Mouse (Mus musculus): ENCODE data around the gene Vhl. TPM values are rescaled to one million over a fixed set of nuclear protein-coding genes. Genes with fewer than 3 reads are reported as not detected.

The Vhl gene
- 10 to 100 TPM; 44.3 to 48.5 TPM for total RNA-seq (2021)
- long read RNA-seq, transcript Vhl-201 (3 exons, 2,792 nt) = major isoform, 75 of 76 reads
- long read RNA-seq, partial matches to known transcripts = 0 of 76 reads
- long read RNA-seq, other reads (novel, unspliced or antisense) = 1 of 76 reads

DNA sequence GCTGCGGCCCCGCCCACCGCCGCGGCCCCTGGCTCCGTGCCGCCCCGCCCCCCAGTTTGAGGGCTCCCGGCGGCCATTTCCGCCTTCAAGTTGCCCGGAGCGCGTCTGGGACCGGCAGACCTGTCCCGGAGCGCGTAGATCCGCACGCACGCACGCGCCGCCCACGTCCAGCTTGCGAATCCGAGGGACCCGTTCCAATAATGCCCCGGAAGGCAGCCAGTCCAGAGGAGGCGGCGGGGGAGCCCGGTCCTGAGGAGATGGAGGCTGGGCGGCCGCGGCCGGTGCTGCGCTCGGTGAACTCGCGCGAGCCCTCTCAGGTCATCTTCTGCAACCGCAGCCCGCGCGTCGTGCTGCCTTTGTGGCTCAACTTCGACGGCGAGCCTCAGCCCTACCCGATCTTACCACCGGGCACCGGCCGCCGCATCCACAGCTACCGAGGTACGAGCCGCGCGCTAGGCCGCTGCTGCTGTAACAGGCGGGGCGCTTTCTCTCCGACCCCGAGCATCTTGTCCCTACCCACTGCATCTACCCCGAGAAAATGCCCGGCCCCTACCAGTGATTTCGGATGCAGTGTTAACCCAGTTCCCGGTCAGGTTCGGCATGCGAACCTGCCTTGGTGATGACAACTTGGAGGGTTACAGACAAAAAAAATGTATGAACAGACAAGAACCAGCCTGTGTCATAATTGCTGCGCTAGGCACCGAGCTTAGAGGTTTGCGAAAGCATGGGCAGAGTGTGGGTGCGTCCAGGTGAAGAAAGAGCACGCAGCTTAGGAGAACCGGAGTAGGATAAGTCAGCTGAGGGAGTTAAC lies at the start of gene Vhl:
Gene Vhl (plus strand): TSS at position 19 of the 811 bp plus-strand sequence.
- peak; percentile 80 to 87 for DNase-seq (ENCODE audit: low spot score in 2 of 2)

DNA sequence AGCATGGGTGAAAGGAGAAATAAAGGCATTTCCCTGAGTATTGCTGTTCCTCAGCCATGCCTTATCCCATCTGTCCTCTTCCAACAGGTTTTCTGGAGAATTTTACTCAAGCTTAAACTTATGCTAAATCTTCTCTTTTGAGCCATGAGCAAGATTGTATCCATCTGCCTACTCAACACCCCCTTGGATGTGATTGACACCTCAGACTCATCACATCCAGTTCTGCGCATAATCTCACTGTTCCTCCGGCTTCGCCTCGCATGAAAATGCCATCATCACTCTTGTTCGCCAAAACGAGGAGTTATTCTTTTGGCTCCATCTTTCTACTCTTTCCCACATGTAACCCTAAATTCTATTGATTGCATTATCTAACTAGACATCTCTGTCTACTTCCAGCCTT lies 47.7 kb upstream of the Vhl start:
- DNase-seq (ENCODE audit: low spot score in 2 of 2) = peak; percentile 44 to 75

DNA sequence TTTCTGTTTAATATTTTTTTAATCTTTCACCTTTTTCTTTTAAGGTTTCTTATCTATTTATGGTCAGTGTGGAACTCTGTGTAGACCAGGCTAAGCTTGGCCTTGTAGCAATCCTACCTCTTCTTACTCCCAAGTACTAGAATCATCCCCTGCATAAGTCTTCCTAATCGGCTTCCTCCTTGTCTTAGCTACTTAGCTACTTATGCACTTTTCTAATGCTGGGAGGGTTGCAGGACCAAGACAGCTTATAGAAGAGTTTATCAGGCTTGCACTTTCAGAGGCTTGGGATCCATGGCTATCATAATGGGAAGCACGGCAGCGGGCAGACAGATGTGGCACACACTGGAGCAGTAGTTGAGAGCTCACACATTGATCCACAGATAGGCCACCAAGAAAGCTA lies 44.5 kb upstream of the Vhl start:
- DNase-seq (ENCODE audit: low spot score in 2 of 2) = no peak

DNA sequence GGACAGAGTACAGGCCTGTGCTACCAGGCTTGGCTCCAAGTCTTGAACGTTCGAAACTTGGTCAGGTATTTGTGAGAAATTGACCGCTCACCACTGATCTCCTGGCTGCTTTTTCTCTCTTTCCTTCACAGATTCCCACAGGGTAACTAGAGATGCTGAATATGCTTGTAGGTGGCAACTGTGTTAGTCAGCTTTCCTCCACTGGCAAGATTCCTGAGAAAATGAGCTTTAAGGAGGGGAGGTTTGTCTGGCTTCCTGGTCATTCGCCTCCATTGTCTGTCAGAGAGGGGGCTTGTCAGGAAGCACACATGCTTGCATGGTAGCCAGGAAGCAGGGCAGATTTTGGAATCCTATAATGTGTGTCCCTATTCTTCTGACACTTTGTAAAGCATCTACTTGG lies 40.7 kb upstream of the Vhl start:
- DNase-seq (ENCODE audit: low spot score in 2 of 2) = no peak

DNA sequence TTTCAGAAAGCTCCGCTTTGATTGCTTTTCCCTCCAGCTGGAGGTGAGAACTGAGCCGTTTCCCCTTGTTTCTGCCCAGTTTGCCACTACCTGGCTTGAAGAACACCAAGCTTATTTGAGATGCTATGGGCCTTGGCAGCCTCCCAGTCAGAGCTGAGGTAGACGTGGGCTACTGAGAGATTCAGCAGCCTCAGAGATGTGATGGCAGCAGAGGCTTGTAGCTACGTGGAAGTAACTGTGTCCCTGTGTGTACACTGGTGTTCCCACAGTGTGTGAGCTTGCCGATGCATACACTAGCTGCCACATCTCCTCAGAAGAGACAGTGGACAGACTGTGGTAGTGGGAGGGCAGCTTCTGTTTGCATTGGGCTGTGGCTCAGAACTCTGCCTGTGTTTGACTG lies 38.7 kb upstream of the Vhl start:
- no peak for DNase-seq (ENCODE audit: low spot score in 2 of 2)

DNA sequence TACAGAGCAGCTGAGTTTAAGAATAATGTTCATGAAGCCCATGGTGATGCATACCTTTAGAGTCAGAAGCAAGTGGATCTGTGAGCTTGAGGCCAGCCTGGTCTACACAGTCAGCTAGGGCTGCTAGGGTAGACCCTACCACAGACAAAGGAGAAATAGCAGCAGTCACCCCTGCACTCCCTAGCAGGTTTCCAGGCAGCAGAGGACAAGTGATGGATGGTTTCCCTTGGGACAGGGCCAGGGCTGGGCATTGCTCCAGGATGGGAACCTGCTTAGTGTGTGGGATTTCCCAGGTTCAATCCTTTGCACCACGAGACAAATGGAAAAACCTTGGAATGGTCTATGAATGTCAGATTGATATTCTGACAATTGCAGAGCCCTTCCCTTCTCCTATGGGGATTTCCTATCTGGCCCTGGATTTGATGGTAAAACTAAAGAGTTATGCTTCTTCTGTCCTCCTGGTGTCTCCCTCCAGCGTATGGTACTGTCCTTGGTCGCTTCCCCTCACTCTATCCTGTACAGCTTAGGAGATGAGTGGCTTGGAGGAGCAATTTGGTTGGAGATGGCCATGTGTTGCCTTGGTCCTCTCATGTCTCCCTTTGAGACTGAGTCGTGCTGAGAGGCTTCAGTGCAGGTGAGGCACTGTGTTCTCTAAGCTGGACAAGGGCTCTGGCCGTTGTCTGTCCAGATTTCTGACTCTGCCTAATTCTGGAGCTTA lies 37.1 kb upstream of the Vhl start:
- DNase-seq (ENCODE audit: low spot score in 2 of 2) = no peak

DNA sequence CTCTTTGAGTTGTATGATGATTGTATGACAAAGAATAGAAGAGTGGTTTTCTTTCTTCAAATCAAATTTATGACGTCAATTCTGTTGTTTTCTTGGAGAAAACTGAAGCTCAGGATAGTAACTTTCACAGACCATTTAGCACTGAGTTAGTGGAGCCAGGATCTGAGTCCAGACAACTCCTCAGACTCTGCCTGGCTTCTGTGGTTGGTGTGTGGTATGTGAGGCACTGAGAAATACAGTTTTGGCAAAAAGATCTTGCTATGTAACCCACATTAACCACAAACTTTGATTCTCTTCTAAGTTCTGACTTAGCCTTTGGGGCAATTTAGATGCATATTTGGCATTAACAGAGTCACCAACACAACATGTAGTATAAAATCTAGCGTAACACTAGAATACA lies 31.1 kb upstream of the Vhl start:
- no peak for DNase-seq (ENCODE audit: low spot score in 2 of 2)

DNA sequence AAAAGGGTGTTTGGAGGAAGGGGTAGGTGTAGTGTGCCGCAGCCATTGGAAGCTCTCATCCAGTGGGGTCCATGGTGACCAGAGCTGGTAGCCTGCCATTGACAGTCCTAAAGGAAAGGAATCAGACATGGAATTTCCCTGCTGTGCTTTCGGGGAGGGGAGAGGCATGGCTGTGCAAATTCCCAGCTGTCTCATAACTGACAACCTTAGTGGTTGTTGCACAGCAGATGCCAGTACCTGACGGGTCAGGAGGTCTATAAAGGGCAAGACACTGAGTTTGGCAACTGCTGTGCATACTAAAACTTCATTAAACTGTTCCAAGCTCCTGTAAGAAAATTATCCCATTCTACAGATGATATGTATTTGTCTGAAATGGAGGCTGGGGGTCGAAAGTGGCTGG lies 25.8 kb upstream of the Vhl start:
- no peak for DNase-seq (ENCODE audit: low spot score in 2 of 2)

DNA sequence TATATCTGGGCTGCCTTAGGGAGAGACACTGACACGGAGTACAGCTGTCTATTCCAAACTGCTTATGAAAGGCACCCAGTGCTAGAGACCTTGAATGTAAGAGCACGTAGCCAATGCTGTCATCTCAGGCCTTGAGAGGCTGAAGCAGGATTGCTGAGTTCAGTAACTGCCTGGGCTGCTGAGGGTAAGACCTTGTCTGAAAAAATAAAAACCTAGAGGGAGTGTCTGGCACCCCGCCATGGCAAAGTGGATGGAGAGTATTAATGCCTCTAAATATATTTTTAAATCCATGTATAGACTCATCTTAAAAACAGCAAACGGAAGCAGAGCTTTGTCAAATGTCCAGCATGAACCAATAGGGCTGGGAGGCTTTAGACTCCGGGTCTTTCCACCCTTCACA lies 23.9 kb upstream of the Vhl start:
- no peak for DNase-seq (ENCODE audit: low spot score in 2 of 2)

DNA sequence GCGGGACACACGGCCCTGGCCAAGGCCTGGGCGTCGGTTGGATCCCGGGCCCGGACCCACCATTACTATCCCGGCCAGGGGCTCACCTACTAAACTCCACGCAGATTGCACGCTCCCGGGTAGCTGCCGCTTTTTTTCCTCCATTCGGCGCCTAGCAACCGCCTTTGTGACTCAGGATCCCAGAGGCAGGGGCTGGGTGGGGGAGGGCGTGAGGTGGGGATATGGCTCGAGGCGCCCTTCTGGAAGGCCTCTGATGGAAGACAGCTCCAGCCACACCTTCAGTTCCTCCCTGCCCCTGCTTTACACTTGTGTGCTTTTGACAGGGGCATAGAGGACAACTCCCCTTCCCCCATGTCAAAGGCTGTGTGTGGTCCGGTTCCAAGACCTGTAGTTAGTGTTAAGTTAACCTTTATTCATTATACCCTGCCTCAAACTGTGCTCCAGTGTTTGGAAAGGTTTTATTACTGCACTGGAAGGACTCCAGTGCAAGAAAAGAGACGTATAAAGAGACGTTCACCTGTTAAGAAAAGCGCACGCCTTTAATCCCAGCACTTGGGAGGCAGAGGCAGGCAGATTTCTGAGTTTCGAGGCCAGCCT lies 23.1 kb upstream of the Vhl start, which contains the start of gene Fancd2os:
Gene Fancd2os (minus strand): TSS at position 173 of the 597 bp plus-strand sequence.
- no peak for DNase-seq (ENCODE audit: low spot score in 2 of 2)

DNA sequence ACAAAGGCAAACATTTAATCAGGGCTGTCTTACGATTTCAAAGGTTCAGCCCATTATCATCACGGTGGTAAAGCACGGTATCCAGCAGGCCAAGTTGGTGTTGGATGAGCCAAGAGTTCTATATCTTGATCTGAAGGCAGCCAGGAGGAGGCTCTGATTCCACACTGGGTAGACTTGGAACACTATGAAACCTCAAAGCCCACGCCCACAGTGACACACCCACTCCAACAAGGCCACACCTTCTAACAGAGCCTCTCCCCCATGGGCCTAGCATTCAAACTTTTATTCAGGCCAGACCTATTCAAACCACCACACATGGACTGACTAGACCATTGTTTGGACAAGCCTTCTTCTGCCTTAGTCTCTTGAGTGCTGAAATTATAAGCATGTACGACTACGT lies 20.9 kb upstream of the Vhl start:
- no peak for DNase-seq (ENCODE audit: low spot score in 2 of 2)

DNA sequence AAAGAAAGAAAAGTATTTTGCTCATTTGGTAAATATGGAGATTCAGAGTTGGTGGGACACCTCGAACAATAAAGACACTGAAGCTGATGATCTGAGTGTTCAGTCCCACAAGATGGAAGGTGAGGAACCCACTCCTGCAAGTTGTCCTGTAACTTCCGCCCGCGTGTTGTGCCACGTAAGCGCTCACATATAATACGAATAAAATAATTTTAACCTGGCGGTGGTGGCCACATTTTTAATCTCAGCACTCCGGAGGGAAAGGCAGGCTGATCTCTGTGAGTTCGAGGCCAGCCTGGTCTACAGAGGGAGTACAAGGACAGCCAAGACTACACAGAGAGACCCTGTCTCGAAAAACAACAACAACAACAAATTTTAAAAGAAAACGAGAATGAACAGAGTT lies 19.8 kb upstream of the Vhl start:
- no peak for DNase-seq (ENCODE audit: low spot score in 2 of 2)

DNA sequence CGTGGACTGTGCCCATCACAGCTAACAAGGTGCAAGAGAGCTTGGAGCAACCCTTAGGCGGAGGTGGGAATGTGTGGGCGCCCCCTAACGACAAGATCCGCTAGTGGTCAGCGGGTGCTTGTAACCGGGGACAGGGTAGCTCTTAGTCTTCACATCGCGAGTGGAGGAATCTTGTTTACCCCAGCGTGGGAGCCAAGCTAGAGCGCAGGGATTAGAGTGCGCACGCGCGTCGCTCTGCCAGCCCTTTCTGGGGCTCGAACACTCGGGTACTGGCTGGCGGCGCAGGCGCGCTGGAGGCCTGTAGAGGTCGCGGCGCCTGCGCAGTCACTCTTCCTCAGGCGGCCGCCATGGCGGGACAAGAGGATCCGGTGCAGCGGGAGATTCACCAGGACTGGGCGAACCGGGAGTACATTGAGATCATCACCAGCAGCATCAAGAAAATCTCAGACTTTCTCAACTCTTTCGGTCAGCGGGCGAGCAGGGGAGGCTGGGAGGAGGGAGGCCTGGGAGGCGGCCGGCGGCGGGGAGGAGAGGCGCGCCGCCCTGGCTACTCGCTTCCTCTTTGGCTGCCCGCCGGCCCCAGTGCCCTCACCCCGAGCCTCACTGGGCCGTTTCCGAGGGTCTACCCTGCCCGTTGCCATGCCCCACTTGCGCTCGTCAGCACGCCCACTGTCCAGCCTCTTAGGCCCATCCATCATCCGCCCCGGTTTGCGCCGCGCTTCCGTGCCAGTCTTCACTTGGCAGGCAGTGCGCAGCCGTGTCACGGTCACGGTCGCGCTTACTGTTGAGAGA lies 19.1 kb upstream of the Vhl start, which contains the start of gene Brk1:
Gene Brk1 (plus strand): TSS at position 341 of the 792 bp plus-strand sequence.
- peak; percentile 86 to 94 for DNase-seq (ENCODE audit: low spot score in 2 of 2)

DNA sequence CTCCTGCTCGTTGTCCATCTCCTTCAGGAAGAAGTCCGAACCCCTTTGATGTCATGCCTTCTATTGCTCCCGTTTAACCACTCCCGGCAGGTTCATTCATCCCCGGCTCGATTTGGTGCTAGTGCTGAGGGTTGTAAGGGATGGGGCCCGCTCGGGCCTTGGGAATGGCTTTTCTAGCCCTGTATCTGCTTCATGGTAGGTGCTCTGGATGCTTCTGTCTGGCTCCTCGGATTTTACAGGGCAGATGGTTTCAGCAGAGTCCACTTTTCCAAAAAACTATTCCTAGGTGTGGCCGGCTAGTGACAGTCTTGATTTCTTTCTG lies 18.6 kb upstream of the Vhl start:
- peak in 1 of 2 experiments; percentile 45 for DNase-seq (ENCODE audit: low spot score in 2 of 2)

DNA sequence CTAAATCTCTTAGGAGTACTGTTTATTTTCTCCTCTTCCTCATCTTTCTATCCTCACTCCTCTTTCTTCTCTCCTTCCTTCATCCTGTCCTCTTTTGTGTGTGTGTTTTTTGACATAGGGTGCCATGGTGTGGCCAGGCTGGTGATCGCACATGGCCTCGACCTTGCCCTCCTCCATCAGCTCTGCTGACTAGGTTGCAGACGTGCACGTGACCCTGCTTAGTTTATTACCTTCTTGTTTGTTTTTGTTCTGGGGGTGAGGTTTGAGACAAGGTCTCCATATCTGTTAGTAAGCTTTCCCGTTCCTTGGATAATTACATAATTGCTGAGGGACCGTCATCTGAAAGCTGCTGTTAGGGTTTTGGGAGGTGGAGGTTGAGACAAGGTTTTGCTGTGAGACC lies 14.9 kb upstream of the Vhl start:
- DNase-seq (ENCODE audit: low spot score in 2 of 2) = no peak

DNA sequence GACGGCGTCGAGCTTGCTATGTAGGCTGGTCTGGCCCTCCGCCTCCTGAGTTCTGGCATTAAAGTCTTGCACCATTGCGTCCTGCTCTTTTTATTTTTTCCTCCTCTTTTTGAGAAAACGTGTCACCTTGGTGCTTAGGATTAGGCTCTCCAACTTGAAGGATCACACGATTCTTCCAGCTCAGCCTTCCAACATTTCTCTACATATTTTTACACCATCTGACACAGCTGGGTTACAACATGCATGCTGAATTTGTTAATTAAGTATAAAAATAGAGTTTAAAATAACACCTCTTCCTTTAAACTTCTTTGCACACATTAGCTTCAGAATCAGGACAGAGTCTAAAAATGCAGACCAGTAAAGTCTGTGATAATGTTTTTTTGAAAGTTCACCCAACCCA lies 14.5 kb upstream of the Vhl start:
- no peak for DNase-seq (ENCODE audit: low spot score in 2 of 2)

DNA sequence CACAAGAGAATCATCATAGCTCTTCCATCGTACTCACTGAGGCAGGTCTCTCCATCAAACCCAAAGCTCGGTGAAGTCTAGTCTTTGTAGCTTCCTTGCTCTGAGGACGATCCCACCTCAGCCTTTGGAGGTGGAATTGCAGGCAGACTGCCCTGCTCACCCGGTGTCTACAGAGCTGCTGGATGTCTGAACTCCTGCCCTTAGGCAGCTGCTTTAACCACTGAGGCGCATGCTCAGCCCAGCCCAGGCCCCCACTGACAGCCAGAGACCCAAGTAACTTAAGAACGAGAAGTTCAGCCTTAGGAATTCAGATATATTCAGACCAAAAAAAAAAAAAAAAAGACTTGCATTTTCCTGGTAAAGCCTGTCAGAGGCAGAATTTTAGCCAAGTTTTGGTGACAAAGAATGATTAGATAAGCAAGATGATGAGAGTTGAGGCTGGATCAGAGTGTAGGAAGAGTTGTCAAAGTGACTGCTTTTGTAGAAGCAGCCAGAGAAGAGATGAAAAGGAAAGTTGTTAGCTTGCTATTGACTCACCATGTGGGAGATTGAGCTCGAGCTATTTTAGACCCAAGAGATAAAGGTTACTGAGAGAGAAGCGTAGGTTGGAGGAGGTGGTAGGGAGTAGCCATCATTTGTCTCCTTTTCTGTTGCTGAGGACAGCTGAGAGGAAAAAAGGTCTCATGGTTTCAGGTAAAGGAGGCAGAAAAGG lies 11.3 kb upstream of the Vhl start:
- DNase-seq (ENCODE audit: low spot score in 2 of 2) = no peak

DNA sequence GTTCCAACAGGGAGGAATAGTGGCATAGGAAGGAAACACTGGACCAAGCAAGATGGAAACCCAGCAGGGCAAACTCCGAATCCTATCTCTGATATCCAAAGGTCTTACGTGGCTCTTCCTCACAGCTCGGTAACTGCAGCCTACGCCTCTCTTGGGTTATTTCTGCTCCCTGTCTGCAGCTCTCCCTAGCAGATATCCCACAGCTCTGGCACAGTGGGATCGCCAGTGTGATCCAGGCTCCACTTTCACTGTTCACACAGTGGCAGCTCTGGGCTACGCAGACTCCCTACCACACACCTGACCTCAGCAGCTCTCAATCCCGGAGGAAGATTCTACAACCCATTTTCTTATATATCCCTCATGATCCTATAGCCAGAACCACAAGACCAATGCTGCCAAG lies 9.6 kb upstream of the Vhl start:
- DNase-seq (ENCODE audit: low spot score in 2 of 2) = no peak

DNA sequence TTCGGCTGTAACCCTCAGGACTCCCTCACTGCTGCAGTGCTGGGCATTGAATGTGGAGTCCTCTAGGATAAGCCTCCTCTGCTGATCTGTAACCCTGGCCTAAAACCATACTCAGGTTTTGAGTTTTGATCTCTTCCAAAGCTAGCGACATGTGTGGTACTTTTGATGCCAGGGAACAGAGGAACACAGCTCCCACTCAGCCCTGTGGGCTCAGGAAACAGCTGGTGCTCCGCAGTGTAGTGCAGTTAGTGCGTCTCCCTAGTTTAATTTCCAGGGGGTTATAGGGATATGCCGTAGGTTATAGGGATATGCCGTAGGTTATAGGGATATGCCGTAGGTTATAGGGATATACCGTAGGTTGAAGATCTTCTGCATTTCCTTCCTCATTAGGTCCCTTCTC lies 8.8 kb upstream of the Vhl start:
- peak in 1 of 2 experiments; percentile 76 for DNase-seq (ENCODE audit: low spot score in 2 of 2)

DNA sequence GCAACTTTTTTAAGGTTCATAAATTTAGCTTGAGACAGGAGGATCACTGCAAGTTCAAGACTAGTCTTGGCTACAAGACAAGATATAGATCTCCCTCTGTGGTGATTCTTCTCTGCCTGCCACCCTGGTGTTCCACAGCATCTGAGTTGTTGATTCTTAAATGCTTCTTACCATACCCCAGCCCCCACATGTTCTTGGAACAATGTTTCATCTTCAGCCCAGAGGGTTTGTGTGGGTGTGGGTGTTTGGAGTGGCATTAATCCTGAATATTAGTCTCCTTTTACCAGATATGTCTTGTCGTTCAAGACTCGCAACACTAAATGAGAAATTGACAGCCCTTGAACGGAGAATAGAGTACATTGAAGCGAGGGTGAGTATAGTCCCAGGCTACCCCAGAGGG lies 8.3 kb upstream of the Vhl start:
- DNase-seq (ENCODE audit: low spot score in 2 of 2) = peak in 1 of 2 experiments; percentile 60

DNA sequence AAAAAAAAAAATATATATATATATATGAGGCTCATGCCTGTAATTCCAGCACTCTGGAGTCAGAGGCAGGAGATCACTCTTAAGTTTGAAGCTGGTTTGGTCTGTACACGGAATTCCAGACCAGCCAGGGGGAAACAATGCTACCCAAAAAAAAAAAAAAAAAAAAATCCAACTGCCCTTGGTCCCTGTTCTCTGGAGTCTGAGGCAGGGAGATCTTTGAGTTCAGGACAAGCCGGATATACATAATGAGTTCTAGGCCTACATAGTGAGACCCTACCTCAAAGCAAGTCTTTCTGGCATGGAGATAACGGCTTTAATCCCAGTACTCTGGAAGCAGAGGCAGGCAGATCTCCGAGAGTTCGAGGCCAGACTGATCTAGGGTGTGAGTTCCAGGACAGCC lies 373 bp upstream of the Vhl start:
- DNase-seq (ENCODE audit: low spot score in 2 of 2) = no peak

All from layer of hippocampus, adult 18-20 months (tissue).